Mouse (Mus musculus) adrenal gland, adult 8-10 months (tissue): ENCODE measurements around the gene A4gnt. TPM values are rescaled to one million over a fixed set of nuclear protein-coding genes. Genes with fewer than 3 reads are reported as not detected.

ENCODE experiments used
- DNase-seq: peaks from one replicate; pipeline ENCODE4 v3.0.0; 2022
- total RNA-seq, 4 experiments: library from RNA; stranded (reverse); gene quantifications; 2 replicates each; pipeline ENCODE4 v1.2.4; 2022

Gene A4gnt
- total RNA-seq, 4 experiments from 2014 or later, result not detected

GRCm38 (mm10) chr9:99636776-99637175, 24.5 kb downstream of the A4gnt start:
- DNase-seq, result no peak

DNA sequence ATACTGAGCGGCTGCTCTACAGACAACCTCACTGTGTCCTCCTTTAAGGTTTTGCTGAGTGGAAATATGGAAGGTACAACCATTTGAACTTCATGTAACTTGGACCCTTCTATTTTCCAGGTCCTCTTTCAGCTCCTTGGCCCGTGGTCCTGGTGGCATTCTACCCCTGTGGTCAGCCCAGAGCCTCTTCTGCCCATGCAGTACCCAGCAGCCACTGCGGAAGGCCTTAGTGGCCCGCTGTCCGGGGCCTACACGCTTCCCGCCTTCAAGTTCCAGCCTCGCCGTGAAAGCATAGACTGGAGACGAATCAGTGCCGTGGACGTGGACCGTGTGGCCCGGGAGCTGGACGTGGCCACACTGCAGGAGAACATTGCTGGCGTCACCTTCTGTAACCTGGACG, 24.9 kb downstream of the A4gnt start:
- DNase-seq, result no peak

- no peak for DNase-seq
These were observed 25.4 kb downstream of the A4gnt start for GRCm38 (mm10) chr9:99637736-99638135.

GRCm38 (mm10) chr9:99639957-99640356, 27.7 kb downstream of the A4gnt start:
- DNase-seq, result peak; percentile 21

DNA sequence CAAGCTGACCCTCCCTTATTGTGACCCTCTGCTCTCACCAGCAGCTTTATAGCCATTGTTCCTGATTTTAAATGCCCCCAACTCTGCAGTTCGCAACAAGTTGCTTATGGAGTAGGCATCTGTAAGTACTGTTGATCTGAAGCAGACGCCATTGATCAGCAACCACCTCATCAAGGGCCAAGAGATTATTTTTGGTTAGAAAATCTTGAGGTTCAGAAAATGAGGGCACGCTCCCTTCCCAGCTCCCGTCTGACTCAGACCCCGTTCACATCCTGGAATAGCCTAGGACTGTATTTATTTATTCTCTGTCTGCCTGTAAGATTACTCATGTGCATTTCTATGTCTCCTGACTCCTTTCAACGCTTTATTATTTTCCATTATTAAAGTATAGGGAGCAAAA, 33.1 kb downstream of the A4gnt start:
- no peak for DNase-seq

GRCm38 (mm10) chr9:99646102-99646501, 33.8 kb downstream of the A4gnt start:
- no peak for DNase-seq

DNA sequence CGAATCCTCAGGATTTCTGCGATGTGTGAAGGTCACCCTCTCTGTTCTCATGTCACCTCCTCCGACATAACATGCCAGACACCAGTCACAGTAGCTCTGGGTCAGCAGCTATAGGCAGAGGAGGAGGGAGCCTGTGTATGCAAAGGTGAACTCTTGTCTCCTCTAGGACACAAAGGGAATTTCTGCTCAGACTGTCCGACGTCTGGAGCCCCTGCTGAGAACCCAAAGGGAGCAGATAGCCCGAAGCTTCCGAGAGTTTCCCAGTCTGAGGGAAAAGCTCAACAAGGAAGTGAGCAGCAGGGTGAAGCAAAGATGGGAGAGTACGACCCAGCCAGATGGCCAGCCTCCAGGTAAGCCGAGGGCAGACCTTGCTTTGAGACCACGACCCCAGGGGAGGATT, 48.5 kb downstream of the A4gnt start:
- DNase-seq, result no peak

GRCm38 (mm10) chr9:99661606-99662166, 49.4 kb downstream of the A4gnt start:
- DNase-seq, result no peak

DNA sequence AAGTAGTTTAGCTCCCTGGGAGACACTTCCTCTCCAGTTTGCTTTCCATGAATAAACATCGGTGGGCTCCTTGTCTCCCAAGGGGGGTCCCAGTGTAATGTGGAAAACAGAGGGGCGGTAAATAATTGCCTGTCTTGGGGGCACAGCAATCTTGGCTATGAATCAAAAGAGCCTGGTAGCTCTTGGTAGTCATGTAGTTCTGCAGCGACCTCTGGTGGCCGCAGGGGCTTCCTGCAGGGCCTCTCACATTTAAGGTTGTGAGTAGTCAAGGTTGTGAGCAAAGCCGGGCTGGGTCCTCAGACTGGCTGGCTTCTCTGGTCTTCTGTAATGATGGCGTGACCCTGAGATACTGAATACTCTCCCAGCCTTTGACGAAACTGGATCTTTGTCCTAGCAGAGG, 50.1 kb downstream of the A4gnt start:
- peak; percentile 46 for DNase-seq

DNA sequence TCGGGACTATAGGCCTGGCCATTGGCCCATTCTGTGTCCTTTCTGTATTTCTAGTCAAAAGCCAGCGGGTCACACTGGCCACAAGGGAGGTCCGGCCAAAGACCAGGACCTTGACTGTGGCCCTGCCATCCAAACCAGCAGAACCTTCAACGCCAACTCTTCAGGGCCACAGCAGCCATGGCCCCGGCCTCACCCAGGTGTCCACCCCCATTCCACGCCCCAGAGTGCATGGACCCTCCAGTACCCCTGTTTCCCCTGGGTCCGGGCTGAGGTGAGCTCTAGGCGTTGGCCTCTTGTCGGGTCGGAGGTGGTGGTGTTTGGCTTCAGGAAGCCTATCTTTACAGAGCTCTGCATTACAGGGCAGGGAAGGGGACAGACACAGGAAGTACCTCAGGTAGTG, 50.6 kb downstream of the A4gnt start:
- DNase-seq, result peak; percentile 11

DNA sequence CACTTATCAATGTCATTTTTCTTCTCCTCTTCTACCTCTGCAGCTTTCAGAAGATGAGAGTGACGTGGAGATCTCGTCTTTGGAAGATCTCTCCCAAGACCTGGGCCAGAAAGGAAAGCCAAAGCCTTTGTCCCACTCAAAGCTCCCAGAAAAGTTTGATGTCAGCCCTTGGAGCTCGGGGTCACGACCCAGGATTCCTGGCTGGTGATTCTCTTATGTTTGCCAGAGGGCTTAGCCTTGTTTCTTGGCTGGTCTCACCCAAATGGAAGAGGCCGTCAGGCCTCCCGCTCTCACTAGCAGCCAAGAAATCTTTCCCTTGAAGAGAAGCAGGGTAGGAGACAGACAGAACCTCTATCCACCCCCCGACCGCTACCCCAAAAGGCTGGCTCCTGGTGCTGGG, 55.3 kb downstream of the A4gnt start:
- peak; percentile 32 for DNase-seq

- no peak for DNase-seq
These were observed 59.3 kb downstream of the A4gnt start for GRCm38 (mm10) chr9:99671603-99672002.

Other genes starting within 250 kb of the A4gnt start
- gene Mras, start 175.1 kb upstream of the A4gnt start, total RNA-seq, result 100 to 1,000 TPM in 2 of 4 experiments, 10 to 100 TPM in 2; 57.5 to 105 (median 81.7) TPM
- not detected for gene Nme9, start 161.0 kb upstream of the A4gnt start, total RNA-seq
- 10 to 100 TPM; 31.3 to 35.5 (median 32.3) TPM for gene Armc8, start 43.6 kb upstream of the A4gnt start, total RNA-seq
- gene Dbr1, start 36.7 kb upstream of the A4gnt start, total RNA-seq, result 10 to 100 TPM; 13.4 to 17.3 (median 16.5) TPM
- gene Dzip1l, start 17.0 kb downstream of the A4gnt start, total RNA-seq, result 1 to 10 TPM; 4.8 to 6.8 (median 5.1) TPM
- not detected for gene Cldn18, start 104.8 kb downstream of the A4gnt start, total RNA-seq